Mouse (Mus musculus): Measurements from ENCODE around the gene Spns3.

GRCm38 (mm10) chr11:72457995-72458496 is 92.3 kb downstream of the Spns3 start:
- TF ChIP-seq CTCF (IDR thresholded peaks at IDR 0.05; ENCODE audit: borderline replicate concordance, extremely low read depth, insufficient read depth, insufficient read length) (no peak), POLR2A (IDR thresholded peaks at IDR 0.05; ENCODE audit: borderline replicate concordance, extremely low read depth, insufficient read depth, insufficient read length, poor library complexity, severe bottlenecking) (no peak)
